Mouse (Mus musculus) v-Abl transformed pro-B cells (cell line): ENCODE results near the gene Npc2.

Experiments used
- in situ Hi-C, 2 experiments: fragments of 400-800 bp; cut with MboI; formaldehyde crosslinking; loops; one replicate each; pipeline ENCODE4 v1.15.1; 2025; ENCODE audit not compliant: unreplicated experiment in 2 of 2

The Npc2 gene

DNA sequence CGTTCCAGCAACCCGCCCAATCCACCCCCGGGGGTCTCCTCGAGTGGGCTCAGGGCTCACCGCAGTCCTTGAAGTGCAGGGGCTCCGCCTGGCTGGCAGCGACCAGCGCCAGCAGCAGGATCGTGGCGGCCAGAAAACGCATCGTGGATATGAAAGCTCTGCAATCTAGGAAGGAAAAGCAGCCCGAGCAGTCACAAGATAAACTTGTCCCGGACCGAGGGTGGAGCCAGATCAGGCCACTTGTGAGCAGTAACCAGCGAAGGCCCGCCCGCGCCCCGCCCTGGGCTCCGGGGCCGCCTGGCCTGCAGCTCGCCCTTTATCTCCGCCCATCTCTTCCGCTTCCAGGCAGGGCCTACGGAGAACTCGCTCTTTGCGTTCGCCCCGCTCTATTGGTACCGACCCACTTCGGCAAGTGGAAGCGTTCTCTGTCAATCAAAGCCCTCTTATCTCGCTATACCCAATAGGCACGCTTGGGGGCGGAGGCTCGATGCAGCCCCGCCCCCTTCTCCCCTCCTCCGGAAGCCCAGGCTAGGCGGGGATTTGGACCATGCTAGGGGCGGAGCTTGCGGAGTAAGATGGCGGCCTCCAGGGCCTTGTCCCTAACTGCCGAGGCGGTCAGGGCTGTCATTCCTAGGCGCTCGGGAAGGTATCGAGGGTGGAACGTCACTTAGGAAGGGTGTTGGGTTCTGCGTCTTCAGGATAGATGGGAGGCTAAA is at the start of gene Npc2, which contains the start of gene Isca2:
Npc2 (minus strand) TSS at position 427 of the 716 bp plus-strand sequence.
Isca2 (plus strand) TSS at position 526 of the 716 bp plus-strand sequence.
- in situ Hi-C loops = loop anchor here in 1 of 2 experiments (25.0 kb wide), 1 partner anchor 539 kb away; no protein-coding TSS in a partner anchor

DNA sequence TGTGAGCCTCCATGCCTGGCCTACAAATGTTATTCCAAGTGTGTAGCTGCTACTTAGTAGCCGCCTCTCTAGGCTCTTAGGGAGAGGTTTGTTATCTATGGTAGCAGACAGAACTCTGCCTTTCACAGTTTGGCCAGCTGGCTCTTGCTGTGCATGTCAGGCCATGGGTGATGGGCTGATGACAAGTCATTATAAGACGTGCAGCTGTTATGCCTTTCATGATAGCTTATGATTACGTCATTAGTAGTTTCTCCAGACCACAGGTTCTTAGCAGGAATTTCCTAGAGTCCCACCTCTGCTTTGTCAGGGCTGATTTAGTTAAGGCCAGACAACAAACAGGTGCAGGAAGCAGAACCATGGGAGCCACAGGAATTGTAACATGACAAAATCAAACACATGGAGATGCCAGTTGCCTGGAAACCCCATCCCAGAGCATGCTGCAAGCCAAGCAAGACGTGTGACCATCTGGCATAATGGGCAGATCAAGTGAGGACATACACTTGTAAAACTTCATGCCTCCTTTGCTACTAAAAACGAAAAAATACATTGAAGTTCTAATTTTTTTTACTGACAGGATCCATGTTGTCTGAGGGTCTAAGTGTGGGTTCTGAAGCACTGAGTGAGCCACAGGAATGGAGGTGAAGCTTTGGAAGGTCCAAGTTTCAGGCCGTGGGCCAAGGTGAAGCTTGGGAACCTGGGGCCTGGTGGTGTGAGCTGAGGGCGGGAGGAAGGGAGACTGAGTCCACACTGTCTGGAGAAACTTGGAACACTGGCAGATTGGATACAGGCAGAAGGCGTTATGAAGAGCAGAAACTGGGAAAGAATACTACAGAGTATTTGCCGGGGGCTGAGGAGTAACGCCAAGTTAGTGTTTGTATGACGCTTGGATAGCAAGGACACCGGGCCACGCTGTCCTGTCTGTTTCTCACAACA is 46.5 kb upstream of the Npc2 start:
- in situ Hi-C loops = no loop called here

DNA sequence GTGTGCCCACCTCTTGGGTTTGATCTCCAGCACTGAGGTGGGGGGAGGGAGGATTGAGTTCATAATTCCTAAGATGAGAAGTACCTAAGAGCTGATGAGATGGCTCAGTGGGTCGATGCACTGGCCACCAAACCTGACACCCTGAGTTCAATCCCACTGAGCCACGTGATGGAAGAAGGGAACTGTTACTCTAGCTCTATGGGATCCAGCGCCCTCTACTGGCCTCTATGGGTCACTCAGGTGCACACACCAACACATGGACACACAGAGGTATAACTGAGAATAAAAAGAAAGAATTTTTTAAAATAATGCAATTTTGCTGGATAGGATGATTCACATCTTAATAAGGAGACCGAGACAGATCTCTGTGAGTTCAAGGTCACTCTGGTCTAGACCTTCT is 45.5 kb upstream of the Npc2 start:
- in situ Hi-C loops = no loop called here

DNA sequence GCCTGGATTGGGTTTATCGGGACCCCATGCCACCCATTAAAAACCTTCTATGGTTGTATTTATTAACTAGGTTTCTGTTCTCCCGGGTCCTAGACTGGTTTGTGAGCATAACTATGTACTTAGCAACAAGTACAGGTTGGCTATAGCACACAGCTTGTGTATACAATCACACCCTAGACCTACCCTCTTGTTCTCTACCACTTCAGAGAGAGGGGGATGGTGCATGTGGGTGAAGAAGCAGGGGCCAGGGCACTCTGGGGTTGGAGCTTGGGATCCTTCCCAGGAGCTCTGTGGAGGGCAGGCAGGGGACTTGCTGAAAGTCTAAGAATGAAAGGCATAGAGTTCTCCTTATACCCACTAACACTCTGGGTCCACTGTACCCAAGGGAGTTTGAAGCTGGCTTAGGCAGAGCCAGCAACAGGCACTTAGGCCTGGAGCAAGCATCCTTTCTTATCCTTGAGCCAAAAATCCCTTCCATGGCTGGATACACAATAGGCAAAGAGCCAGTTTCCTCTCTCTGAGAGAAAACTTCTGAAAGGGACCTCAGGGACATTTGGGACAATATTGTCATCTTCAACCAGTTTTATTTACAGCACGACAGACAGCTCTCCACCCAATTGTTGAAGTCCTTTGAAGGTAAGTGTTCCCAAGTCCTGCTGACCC is 41.8 kb upstream of the Npc2 start:
- in situ Hi-C loops = no loop called here

DNA sequence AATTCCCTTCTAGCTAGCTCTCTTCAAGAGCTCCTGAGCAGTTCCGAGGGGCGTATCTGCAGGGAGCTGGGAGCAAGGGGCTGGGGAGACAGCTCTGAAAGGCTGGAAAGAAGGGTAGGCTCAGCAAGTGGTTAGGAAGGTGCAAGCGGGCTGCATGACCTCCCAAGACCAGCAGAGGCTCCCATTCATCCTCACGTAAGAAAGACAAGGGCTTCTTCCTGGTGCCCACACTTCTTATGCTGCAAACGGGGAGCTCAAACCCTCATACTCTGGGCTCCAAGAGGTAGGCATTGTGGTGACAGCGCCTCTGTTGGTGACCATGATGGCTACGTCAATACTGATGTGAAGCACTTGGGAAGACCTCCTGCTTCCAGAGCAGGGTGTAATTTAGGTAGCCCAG is 40.8 kb upstream of the Npc2 start:
- in situ Hi-C loops = no loop called here

DNA sequence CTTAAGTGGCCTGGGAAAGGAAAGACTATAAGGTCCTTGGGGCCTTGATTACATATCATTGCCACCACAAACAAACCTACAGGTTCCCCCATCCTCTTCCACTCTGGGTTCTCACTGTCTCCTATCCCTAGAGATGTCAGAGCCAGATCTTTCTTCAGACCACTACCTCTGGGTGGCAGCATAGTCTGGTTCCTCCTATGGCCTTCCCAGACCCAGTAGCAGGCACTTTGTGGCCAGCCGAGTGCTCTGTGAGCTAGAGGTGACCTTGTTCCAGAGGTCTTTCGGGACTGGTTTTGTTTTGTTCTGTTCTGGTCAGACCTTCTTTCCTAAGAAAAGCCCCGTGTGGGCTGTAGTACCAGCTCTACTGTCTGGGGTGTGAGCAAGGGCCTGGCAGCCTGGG is 39.1 kb upstream of the Npc2 start:
- in situ Hi-C loops = no loop called here

DNA sequence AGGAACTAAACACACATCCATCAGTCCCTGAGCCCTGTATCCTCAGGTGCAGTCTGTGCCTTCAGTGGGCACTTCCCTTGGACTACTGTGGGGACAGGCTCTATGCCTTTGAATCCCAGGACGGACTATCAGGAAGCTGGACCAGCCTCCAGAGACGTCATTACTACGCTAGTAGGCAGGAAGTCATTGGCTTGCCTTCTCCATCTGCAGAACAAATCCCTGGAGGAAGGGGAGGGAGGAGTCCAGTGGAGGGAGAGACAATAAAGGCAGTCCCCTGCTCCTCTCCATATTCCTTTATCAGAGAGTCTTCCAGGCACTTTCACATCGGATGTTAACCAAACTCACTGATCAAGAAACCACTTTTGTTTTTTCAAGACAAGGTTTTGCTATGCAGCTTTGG is 38.6 kb upstream of the Npc2 start:
- in situ Hi-C loops = no loop called here

DNA sequence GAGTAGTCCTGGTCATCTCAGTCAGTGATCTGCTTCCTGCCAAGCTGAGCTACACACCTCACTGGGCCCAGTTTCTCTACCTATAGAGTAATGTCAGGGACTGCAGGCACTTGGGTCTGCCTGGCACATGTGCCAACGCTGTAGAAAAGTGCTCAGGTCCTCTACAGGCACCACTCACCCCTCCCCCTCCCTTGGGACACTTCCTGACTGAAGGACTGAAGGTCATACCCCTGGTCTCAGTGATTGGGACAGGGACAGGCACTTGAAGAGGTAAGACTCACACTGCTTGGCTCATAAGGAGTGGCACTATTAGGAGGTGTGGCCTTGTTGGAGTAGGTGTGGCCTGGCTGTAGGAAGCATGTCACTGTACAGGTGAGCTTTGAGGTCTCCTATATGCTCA is 37.9 kb upstream of the Npc2 start:
- in situ Hi-C loops = no loop called here

DNA sequence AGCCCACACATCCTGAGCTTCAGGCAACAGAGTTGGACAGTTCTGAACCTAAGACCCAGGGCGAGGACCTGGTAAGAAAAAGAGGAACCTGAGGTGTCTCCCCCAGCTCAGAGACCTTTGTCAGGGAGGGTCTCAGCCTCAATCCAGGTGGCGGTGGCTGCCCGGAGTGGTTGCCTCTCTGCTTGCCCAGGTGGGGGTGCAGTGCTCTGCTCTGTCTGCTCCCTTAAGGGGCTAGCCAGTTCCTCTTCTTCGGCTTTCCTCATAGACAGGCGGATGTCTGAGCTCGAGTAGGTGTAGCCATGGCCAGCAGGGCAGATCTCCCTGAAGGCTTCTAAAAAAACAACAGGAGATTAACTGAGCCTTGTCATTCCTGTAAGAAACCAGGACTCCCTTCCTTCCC is 36.1 kb upstream of the Npc2 start:
- in situ Hi-C loops = no loop called here

DNA sequence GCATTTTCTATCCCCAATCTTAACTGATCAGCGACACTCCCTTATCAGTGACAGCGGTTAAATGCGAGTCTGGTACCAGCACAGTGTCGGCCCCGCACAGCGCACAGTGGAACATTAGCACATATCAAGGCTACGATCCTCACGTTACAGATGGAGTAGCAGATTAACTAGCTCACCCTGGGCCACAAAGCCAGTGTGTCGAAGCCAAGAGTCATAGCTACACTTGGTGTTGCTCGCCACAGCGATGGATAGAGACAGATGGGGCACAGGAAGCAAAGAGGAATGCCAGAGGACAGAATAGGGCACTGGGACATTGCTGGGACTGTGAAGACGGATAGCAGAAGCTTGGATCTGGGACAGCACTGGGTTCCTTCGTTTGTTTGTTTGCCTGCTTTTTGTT is 34.4 kb upstream of the Npc2 start:
- in situ Hi-C loops = no loop called here

DNA sequence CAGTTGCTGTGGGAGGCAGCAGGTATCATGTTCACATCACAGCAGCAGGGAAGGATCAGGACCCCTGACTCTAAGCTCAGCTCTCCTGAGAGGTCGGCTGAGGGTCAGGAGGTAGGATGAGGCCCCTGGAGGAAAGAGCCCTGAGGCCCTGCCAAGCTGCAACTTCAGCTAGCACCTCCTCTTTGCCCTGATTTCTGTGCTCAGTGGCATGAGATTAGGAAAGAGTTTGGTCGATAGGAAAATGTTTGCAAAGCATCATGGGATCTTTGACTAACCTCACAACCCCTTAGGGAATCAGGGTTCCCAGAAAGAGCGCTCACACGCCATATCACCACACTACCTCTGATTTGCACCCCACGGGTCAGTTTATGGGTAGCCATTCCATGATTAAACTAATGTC is 33.8 kb upstream of the Npc2 start:
- in situ Hi-C loops = no loop called here

DNA sequence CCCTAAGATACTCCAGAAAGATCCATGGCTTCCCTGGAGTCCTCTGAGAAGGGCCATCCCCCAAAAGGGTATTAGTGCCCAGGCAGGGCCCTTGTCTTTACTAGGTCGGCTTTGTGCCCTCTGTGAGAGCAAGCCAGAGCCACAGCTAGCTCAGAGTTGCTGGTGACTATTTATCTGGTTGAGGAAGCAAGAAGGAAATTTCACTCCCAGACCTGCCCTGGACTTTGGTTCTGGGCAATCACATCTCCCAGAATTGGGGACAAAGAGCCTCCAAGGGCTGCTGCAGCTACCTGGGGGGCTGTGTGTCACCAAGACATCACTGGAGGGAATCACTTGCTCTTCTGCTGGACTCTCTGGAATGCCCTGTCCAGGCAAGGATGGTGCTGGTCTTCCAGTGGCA is 33.1 kb upstream of the Npc2 start:
- in situ Hi-C loops = no loop called here

DNA sequence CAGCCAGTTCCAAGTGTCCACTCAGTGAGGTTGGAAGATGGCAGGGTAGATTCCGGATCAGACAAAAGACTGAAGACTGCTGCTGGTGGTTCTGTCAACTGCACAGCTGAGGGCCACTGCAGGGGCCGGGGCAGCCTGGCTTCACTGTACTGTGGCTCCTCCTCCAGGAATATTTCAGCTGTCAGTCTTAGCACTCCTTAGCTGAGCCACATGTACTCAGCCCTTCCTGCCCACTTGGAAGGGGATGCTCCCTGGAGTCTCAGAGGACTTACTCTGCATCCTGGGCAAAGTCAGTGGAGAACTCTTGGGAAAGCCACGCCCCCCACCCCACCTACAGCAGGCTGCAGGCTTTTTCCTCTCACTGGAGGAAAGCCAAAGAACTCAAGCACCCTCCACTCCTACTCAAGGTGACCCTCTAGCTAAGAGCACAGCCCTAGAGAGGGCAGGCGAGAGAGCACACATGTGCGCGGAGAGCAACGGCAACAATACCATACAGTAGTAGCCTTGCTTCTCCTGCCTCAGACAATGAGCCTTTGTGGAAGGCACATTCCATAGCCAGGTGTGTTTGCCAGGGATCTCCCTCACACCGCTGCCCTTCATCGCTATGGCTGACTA is 32.4 kb upstream of the Npc2 start:
- in situ Hi-C loops = no loop called here

DNA sequence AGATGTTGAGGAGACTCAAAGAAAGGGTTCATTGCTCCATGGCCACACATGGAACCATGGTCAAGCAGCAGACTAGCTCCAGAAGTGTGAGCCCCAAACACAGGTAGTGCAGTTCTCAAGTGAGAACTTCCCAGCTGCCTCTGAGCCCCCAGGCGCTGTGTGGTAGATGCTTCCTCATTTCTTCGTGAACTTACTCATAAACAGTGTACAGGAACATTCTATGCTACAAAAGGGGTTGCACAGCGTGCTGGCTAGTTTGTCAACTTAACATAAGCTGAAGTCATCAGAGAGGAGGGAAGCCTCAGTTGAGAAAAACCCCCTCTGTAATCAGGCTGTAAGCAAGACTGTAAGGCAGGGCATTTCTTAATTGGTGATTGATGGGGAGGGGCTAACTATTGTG is 29.7 kb upstream of the Npc2 start:
- in situ Hi-C loops = no loop called here

DNA sequence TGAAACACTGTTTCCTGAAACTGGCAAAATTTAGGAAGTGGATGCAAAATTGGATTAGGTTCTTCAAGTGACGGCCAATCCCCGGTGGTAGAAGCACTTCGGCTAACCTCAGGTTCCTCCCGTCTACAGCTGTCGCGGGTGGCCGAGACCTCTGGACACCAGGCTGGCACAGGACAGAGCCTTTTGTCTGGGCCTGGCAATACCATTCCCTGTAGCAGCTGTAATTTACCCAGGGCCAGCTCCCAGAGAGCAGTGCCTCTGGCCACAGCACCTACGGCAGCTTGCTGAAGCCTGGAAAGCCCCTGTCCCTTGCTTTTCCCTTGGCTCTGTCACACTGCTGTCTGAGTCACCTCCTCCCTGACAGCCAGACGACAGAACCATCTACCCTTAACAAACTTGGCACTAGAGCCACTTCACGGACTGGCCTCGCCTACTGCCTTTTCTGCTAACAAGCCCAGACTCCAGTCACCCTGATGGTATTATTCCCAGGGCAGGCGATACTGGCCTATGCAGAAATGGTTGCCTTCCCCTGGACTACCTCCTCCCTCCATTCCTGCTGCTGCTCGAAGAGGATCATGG is 28.7 kb upstream of the Npc2 start:
- in situ Hi-C loops = no loop called here

DNA sequence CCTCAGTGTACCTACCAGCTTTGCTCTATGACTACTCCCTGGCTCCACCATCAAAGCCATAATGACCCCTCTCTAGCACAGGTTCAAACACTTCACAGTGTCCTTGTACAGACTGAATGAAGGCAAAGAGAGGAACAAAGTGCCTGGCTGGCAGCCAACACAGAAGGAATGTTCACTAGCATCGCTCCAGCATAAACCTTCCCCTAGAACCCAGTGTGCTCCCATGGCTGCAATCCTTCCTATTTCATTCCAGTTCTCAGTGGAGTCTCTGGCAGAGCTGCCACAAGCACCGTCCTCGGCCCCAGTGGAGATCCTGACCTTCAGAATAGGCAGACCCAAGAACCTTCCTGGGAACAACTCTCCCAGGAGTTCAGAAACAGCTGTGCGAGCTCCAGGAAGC is 27.5 kb upstream of the Npc2 start:
- in situ Hi-C loops = no loop called here

DNA sequence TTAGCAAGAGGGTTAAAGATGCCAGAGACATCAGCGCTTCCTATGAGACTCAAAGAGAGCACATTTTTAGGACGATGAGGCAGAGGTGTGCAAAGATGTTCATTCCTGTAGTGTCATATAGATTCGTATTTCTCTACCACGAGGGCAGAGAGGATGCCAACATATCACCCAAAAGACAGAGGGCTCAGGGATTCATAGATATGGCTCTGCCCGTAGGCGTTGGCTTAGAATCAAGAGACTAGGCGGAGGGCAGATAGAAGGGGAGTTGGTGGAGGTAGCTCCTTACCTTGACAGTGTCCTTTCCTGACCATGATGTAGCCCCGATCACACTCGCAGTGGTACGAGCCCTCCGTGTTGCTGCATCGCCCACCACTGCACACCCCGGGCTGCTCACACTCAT is 26.1 kb upstream of the Npc2 start:
- in situ Hi-C loops = no loop called here

DNA sequence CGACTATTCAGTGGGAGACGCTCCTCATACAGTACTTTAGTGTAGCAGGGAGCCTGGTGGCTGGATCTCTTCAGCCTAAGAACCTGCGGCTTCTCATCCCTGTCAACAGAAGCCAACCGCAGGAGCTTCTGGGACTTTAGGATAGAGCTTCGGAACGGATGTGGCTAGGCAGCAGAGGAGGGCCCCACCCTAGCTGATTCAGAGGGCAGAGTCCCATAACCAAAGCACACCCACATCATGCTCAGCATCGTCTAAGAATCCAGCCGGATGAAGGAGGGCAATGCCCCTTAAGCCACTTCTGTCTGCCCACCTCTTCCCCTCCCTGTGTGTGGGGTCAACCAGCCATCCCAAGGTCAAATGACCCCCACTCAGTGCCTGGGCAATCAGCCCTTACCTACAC is 21.7 kb upstream of the Npc2 start:
- in situ Hi-C loops = no loop called here

DNA sequence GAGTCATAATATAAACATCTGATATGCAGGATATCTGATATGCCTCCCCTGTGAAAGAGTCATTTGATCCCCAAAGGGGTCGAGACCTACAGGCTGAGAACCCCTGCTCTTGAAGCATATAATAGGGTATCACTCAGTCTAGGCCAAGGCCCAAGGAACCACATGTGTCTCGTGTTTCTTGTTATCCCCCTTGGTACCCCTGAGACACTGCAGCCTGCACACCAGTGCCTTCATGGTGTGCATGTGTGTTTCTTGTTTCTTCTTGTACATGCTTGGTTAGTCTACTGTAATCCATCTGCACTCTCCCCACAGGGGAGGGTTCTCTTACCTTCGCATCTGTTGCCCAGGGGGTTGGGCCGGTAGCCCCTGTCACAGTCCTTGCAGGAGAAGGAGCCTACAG is 19.7 kb upstream of the Npc2 start:
- in situ Hi-C loops = no loop called here

DNA sequence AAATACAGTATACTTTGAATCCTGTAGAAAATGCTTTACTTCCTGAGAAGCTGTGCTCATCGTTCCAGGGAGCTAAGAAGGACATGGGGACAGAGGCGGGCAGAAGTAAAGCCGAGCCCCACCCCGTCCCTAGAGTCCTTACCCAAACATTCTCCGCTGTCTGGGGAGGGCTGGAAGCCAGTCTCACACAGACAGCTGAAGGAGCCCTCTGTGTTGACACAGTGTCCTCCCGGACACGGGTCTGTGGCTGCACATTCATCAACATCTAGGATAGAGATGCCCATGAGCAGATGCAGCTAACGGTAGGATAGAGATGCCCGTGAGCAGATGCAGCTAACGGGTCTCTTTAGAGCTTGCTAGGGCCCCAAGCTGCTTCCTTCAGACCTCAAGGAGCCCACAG is 17.9 kb upstream of the Npc2 start:
- in situ Hi-C loops = no loop called here
